Mouse (Mus musculus) c-Kit-negative CD71-positive TER-119-positive erythroid progenitor cells, embryonic 14.5 days (primary cell): ENCODE data around the gene Nectin2.

Experiments
- DNase-seq: peaks from one replicate; pipeline ENCODE4 v3.0.0-alpha.2; 2013; ENCODE audit warnings: low read depth, low spot score

Nectin2 gene

DNA sequence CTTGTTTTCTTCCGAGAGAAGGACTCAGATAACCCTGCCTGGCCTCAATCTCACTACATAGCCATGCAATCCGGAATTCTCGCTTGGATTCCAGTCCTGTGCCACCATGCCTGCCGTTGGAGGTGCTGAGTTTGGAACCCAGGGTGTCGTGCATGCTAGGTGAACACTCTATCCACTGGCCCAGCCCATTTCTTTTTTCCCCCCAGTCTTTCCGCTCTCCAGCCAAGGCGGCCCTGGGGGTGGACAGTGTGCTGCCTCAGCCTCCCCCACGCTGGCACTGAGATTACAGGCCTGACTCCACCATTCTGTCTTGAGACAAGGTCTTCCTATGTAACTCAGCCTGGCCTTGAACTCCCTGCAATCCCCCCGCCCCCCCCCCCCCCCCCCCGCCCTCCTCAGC is 4.3 kb downstream of the Nectin2 start:
- DNase-seq: no peak

GRCm38 (mm10) chr7:19744590-19745385 is 5.5 kb downstream of the Nectin2 start:
- DNase-seq: no peak

GRCm38 (mm10) chr7:19743791-19744190 is 6.5 kb downstream of the Nectin2 start:
- no peak for DNase-seq

GRCm38 (mm10) chr7:19742468-19742867 is 7.8 kb downstream of the Nectin2 start:
- no peak for DNase-seq

DNA sequence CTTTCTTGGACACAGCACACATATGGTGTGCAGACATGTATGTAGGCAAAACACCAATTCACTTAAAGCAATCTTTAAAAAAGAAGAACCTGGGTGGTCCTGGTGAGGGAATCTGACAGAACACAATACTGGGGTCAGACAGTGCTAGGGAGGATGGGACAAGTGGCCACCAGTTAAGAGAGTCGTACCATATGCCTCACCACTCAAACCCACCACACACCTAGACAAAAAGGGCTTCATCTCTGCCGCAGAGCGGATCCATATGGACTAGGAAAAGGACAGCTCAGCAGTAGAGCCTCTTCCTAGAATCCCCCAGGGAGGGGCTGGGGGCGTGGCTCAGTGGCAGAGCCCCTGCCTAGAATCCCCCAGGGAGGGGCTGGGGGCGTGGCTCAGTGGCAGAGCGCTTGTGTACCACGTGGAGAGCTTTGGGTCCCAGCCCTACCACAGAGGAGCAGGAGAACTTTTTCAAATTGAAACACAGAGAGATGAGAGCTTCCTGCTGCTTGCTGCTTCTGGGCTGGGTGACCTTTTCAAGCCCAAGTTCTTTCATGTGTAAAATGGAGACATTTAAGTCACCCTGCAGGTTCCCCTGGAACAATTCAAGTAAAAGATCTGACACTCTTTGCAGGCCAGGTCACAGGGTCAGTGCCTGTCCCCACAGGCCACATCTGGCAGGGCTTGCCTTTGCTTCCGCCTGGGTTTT is 8.8 kb downstream of the Nectin2 start:
- DNase-seq: no peak

DNA sequence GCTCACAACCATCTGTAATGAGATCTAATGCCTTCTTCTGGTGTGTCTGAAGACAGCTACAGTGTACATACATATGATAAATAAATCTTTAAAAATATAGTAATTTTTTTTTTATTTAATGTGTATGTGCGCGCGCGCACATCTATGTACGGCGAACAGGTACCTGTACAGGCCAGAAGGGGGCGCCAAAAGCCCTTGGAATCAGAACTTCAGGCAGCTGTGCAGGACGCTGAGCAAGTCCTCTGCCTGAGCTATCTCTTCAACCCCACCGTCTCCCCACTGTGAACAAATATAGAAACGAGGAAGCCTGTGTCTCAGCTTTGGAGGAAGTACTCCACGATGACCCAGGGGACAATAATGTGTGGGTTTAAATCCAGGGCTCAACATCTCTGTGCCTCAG is 10.0 kb downstream of the Nectin2 start:
- DNase-seq: no peak

DNA sequence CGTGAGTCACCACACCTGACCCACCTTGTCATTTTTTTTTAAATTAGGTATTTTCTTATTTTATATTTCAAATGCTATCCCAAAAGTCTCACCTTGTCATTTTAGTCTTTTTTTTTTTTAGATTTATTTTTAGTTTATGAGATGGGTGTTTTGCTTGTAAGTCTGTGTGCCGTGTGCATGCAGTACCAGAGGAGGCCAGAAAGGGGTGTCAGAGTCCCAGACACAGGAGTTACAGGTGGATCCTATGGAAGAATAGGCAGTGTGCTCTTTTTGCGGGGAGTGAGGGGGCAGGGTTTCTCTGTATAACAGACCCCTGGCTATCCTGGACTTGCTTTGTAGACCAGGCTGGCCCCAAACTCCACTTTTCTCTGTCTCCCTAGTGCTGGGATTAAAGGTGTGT is 11.5 kb downstream of the Nectin2 start:
- DNase-seq: no peak

DNA sequence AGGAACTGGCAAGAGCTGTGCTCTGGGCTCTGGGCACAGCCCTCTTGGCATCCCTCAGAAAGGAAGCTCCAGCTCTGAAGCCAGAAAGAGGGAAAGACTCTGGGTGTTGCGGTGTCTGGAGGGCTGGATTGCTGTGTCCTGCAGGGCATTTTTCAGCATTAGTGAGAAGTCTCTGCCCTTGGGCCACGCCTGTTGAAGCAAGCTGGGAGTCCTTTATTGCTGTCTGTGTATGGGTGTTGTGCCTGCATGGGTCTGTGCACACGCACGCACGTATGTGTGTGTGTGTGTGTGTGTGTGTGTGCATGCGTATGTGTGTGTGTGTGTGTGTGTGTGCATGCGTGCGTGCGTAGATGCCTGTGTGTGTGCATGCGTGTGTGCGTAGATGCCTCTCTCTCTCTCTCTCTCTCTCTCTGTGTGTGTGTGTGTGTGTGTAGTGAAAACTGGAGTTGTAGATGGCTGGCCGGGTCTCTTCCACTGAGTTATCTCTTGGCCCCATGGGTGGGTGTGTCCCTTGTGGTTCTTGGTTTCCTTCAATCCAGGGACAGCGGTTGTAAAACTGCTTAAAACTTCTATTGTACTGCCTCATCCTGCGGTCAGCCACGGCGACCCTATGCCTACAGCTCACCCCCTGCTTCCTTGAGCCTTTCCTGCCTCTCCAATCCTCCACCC is 13.8 kb downstream of the Nectin2 start:
- no peak for DNase-seq

DNA sequence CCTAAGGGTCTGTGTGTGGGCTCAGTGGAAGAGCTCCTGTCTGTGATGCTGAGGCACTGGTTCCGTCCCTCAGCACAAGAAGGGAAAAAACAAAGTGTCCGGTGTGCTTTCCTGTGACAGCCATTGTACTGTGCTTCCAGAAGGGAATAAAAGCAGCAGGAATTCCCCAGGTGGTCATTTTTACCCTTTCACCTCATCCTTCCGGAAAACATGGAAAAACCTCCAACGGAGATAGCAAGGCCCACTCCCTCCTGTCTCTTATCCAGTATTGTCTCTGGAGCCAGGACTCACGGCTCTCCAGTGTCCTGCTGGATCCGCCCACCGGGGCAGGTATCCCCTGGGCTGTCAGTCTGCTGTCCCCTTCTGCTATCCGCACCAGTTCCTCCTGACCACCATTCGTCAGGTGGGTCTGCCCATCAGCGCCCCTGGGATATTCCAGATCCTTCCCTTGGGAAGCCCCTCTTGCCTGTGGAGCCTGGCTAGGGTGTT is 16.1 kb downstream of the Nectin2 start:
- no peak for DNase-seq

GRCm38 (mm10) chr7:19726541-19726940 is 23.7 kb downstream of the Nectin2 start:
- no peak for DNase-seq

GRCm38 (mm10) chr7:19724167-19724566 is 26.1 kb downstream of the Nectin2 start:
- DNase-seq: no peak

- DNase-seq: no peak
Measured at GRCm38 (mm10) chr7:19722754-19723195, 27.5 kb downstream of the Nectin2 start.

GRCm38 (mm10) chr7:19719200-19719599 is 31.1 kb downstream of the Nectin2 start:
- no peak for DNase-seq

DNA sequence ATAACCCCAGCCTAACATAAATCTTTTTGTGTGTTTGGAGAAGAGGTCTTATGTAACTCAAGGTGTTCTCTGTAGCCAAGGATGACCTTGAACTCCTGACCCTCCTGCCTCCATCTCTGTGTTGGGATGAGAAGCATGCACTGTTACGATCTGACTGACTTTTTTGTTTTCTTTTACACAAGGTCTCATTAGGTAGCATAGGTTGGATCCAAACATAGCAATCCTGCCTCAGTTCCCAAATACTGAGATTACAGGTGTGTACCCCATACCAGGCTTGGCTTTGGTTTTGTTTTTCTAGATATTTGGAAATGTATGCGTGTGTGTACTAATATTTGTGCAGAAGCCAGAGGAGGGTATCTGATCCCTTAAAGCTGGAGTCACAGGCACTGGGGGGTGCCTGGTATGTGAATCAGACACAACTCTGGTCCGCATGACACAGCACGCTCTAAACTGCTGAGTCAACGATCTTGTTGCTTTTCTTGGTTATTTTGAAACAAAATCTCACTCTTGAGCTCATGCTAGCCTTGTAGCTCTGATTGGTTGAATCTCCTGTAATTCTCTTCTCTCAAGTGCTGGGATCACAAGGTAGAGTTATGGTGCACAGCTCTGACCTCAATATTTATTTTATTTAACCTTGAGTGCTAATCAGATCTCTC is 31.9 kb downstream of the Nectin2 start:
- no peak for DNase-seq

- DNase-seq: no peak
Measured at GRCm38 (mm10) chr7:19717346-19717745, 32.9 kb downstream of the Nectin2 start.

DNA sequence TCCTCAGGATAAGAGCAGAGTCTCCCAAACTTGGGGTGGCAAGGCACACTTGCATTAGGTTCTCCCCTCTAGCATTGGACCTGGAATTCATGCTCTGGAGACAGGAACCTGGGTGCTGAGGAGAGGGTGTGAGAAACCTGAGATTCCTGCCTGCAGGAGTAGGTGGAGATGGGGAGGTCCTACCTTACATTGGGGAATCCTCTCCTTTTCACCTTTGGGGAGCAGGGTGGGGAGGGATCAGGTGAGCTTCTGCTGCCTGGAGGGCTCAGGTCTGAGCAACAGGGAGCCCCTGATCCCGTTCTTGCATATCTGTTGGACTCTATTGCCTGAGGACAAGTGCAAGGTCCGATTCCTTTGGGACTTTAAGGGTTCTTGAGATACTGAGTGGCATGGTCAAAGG is 33.5 kb downstream of the Nectin2 start:
- no peak for DNase-seq

DNA sequence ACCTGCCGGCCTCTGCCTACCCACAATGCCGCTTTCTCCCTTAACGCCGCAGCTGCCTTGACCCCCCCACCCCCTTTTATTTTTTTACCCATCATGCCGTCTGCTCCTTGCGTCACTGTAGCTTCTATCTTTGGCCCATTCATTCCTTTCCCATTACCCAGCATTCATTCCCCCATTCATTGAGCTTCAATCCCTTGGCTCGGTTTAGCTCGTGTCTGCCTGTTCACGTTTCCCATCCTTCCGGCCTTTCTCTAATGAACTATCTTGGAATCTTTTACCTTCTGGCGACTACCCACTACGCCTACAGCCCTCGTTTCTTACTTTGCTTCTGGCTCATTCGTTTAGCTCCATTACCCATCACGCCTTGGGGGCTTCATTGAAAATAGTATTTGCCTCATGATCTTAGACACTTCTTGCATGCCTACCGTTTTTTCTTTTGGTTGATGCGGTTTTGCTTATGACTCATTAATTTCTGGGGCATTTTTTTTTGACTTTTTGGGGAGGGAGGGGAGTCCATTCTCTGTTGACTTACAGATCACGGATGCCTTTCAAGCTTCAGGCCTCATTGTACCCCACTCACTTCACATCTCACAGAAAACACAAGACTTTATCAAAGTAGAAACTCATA is 34.1 kb downstream of the Nectin2 start:
- no peak for DNase-seq

GRCm38 (mm10) chr7:19715239-19716054 is 34.8 kb downstream of the Nectin2 start, which contains the start of gene Tomm40:
TSS of gene Tomm40 (minus strand) at chr7:19715438.
- peak; percentile 100 for DNase-seq

DNA sequence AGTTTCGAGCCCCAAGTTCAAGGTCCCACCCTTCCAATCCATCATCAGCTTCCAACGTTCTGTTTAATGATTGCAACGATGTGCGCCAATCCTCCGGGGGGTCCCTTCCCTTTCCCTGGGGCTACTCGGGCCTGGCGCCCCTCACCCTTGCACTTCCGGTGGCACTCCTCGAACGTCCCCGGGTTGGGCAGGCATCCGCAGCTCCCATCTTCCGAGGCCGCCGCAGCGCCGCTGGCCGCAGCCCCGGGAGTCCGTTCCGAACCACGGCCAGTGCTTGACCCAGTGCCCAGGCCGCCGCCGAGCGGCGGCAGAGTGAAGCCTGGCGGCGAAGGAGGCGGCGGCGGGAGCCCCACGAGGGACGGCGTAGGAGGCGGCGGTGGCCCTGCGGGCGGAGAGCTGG is 35.4 kb downstream of the Nectin2 start:
- DNase-seq: no peak

DNA sequence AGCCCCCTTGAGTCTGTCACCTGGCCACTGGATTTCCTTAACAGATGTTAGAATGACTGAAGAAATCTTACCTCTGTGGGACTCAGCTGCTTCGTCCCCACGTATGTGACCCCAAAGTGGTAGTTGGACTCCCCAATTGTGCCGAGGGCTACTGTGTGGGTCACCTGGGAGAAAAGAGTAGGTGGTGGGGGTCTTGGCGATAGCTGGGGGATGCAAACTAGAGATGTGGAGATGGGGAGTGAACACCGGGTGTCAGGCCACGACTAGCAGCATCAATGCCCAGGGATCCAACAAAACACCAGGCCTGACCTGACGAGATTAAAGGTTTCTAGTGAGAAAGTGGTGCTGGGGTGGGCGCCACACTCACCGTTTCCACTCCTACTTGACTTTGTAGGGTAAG is 36.7 kb downstream of the Nectin2 start:
- no peak for DNase-seq
